Mouse (Mus musculus) neural tube, embryonic 11.5 days (tissue): ENCODE data around the gene Mgea5. TPM values are rescaled to one million over a fixed set of nuclear protein-coding genes. Genes with fewer than 3 reads are reported as not detected.
"Not testable (repeated sequence)": the region's sequence is repeated elsewhere in the genome, so short reads cannot be mapped to it uniquely, and the experiment has no call there.

Experiments
- ATAC-seq: fragments of 200-750 bp; cut with Nextera tagmentation; 2 replicates; pipeline ENCODE4 v1.8.0; 2017; ENCODE audit warnings: moderate number of reproducible peaks, mild to moderate bottlenecking, moderate TSS enrichment, moderate library complexity; ENCODE audit not compliant: insufficient read depth, low FRiP score, low TSS enrichment
- DNase-seq: peaks from one replicate; pipeline ENCODE4 v3.0.0-alpha.2; 2015; ENCODE audit warnings: low spot score
- H3K27ac ChIP-seq: fragments of 300-500 bp; sonication (generic); 2 replicates; pipeline ENCODE4 v1.5.1; 2014; ENCODE audit warnings: low read depth, mild to moderate bottlenecking, low read length
- H3K27me3 ChIP-seq: fragments of 300-500 bp; sonication (generic); 2 replicates; pipeline ENCODE4 v1.6.1; 2014; ENCODE audit warnings: mild to moderate bottlenecking, low read length, mixed read lengths; ENCODE audit not compliant: control insufficient read depth, insufficient read depth
- H3K36me3 ChIP-seq: fragments of 300-500 bp; sonication (generic); 2 replicates; pipeline ENCODE4 v1.6.1; 2014; ENCODE audit warnings: mild to moderate bottlenecking, low read length, moderate library complexity, mixed read lengths; ENCODE audit not compliant: control insufficient read depth, insufficient read depth
- H3K4me1 ChIP-seq: fragments of 300-500 bp; sonication (generic); 2 replicates; pipeline ENCODE4 v1.6.1; 2014; ENCODE audit warnings: low read length, mixed read lengths; ENCODE audit not compliant: control insufficient read depth, insufficient read depth
- H3K4me2 ChIP-seq: fragments of 300-500 bp; sonication (generic); 2 replicates; pipeline ENCODE4 v1.6.1; 2014; ENCODE audit warnings: low read depth, mild to moderate bottlenecking, moderate library complexity
- H3K4me3 ChIP-seq: fragments of 300-500 bp; sonication (generic); 2 replicates; pipeline ENCODE4 v1.5.1; 2014; ENCODE audit warnings: low read depth, low read length
- H3K9ac ChIP-seq: fragments of 300-500 bp; sonication (generic); 2 replicates; pipeline ENCODE4 v1.6.1; 2014; ENCODE audit warnings: mild to moderate bottlenecking, low read length
- H3K9me3 ChIP-seq: fragments of 300-500 bp; sonication (generic); 2 replicates; pipeline ENCODE4 v1.6.1; 2016; ENCODE audit warnings: low read length; ENCODE audit not compliant: control insufficient read depth
- WGBS: fragments of 180-500 bp; shearing (Covaris S2); extraction: QIAGEN DNeasy Blood & Tissue Kit; methylation state at CpG from one replicate; pipeline ENCODE4 v1.1.7; 2014; 5-methylcytosine and 5-hydroxymethylcytosine counted together
- polyA plus RNA-seq: library from polyadenylated mRNA; unstranded; fragments of >200 nt; fragmentation: Nextera tagmentation; extraction: Ambion mirVana; gene quantifications from 2 replicates; pipeline ENCODE4 v1.2.1, GENCODE M21; 2014

The Mgea5 gene
- polyA plus RNA-seq, 1 experiment from 2014 or later, result 65.8 TPM

DNA sequence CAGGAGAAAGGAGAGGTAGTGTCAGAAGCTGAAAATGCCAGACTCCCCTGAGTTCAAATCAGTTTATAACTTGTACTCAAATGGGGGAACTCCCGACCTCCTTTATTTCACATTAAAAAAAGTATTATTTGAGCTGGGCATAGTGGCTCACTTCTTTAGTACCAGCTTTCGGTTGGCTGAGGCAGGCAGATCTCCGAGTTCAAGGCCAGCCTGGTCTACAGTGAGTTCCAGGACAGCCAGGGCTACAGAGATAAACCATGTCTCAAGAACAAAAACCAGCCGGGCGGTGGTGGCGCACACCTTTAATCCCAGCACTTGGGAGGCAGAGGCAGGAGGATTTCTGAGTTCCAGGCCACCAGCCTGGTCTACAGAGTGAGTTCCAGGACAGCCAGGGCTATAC, 22.2 kb upstream of the Mgea5 start:
- H3K4me1 ChIP-seq, H3K27ac ChIP-seq, H3K9ac ChIP-seq, H3K9me3 ChIP-seq, H3K36me3 ChIP-seq, H3K4me3 ChIP-seq, DNase-seq, H3K27me3 ChIP-seq, H3K4me2 ChIP-seq, ATAC-seq: not testable (repeated sequence)
- WGBS, result 94% methylated on average over 6 of the region's 6 CpGs

DNA sequence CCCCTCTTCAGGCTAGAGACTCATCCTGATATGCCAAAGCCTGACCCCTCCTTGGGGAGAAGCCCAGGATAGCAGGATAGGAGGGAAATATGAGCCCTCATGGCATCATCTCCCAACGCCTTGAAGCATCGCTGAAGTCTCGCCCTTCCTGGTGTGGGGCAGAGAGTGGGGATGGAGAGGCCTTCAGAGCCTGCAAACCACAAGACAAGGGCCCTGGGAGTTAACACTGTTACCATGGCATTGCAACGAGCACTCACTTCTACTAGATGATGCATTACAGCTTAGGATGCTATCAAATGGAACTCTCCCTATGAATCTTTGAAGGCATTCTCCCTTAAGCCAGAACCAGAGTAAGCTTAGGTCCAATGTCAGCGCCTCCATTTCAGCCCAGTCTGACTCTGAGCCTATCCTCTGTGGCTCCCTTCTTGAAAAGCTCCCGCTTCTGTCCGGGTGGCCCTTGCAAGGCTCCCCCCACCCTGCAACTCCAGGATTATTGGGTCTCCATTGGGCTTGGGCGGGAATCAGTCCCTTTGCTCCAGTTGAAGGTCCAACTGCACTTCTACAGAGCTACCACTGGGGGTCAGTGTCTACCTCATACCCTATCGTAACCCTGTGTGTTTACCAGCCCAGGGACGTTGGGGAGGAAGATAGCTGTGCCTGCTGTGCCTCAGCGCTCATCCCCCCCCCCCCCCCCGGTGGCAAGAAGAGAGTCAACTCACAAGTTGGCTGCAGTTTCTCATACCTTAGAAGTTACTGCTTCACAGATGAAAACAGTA, 21.1 kb upstream of the Mgea5 start:
- DNase-seq (peak; percentile 37), ATAC-seq (no peak)
- no peak overlapping the region for H3K9ac ChIP-seq
- H3K27me3 ChIP-seq, result no peaks in the 10 kb centered on the region
- H3K9me3 ChIP-seq, result no peaks in the 10 kb centered on the region
- H3K4me1 ChIP-seq, result no peaks in the 10 kb centered on the region
- no peak overlapping the region for H3K4me2 ChIP-seq
- no peaks in the 10 kb centered on the region for H3K36me3 ChIP-seq
- WGBS, result 20% methylated on average over 12 of the region's 12 CpGs
- no peak overlapping the region for H3K27ac ChIP-seq
- no peak overlapping the region for H3K4me3 ChIP-seq

DNA sequence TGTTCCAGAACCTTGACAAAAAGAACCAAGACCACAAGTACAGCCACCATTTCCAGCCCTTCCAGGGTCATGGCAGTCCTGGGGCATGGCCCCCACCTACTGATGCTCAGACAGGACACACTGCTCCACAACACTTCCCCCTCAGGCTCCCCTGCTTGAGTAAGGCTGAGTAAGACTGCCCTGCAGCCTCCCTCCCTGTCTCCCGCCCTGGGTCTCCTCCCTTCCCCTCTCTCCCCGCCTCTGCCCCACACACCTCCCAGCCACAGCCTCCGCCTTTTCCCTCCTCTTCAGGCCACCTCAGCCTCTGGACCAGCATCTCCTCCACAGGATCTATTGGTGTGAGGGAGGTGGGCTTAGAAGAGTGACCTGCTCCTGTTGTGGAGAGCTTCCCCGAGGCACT, 19.8 kb upstream of the Mgea5 start:
- 26% methylated on average over 4 of the region's 4 CpGs for WGBS

DNA sequence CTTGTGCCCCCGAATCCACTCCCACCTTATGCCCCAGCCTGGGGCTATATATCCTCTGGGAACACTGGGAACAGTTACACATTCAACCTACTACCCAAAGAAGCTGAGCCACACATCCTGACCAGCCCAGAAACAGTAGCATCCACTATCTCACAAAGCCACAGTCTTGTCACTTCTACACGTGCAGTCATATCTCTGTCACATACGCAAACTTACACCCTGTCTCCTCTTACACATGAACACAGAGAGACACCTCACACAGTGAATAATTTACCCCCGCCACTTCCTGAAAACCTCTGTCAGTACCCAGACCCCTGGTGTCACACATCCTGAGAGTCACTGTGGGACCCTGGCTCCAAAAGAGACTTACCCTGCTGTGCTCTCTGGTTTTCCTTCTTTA, 19.1 kb upstream of the Mgea5 start:
- H3K9ac ChIP-seq, result no peak overlapping the region
- H3K27ac ChIP-seq, result no peak overlapping the region
- no peak for DNase-seq
- no peaks in the 10 kb centered on the region for H3K36me3 ChIP-seq
- no peak overlapping the region for H3K4me3 ChIP-seq
- no peaks in the 10 kb centered on the region for H3K4me1 ChIP-seq
- WGBS, result 78% methylated on average over 4 of the region's 4 CpGs
- H3K27me3 ChIP-seq, result no peaks in the 10 kb centered on the region
- no peak for ATAC-seq
- H3K4me2 ChIP-seq, result no peak overlapping the region
- no peaks in the 10 kb centered on the region for H3K9me3 ChIP-seq

More for the DNA sequence above, 19.8 kb upstream of the Mgea5 start:
- Histone ChIP-seq H3K27me3 (no peaks in the 10 kb centered on the region), H3K9me3 (no peaks in the 10 kb centered on the region), H3K4me3 (no peak overlapping the region), H3K27ac (no peak overlapping the region), H3K4me2 (no peak overlapping the region), H3K9ac (no peak overlapping the region), H3K4me1 (no peaks in the 10 kb centered on the region), H3K36me3 (no peaks in the 10 kb centered on the region)
- no peak for DNase-seq
- no peak for ATAC-seq

DNA sequence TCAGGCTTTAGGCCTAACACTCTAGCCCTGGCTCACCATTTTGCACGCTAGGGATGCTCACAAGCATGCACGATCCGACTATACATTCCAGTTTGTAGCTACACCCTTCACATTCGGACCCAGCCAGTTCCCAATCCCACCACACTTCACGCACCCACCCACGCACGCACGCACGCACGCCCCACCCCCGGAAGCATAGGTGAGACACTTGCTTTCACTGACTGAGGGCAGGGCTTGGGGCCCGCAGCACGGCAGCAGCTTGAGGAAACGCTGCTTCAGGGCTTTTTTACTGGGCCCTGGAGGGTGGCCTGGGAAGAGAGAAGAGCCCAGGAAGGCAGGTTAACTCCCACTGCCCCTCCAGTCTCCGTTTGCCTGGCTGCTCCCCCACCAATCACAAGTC, 13.2 kb upstream of the Mgea5 start:
- no peaks in the 10 kb centered on the region for H3K27me3 ChIP-seq
- no peaks in the 10 kb centered on the region for H3K36me3 ChIP-seq
- H3K9ac ChIP-seq, result no peak overlapping the region
- no peak overlapping the region for H3K4me2 ChIP-seq
- no peak overlapping the region for H3K4me3 ChIP-seq
- no peaks in the 10 kb centered on the region for H3K4me1 ChIP-seq
- 75% methylated on average over 15 of the region's 15 CpGs for WGBS
- DNase-seq (no peak), ATAC-seq (no peak)
- no peaks in the 10 kb centered on the region for H3K9me3 ChIP-seq
- no peak overlapping the region for H3K27ac ChIP-seq

DNA sequence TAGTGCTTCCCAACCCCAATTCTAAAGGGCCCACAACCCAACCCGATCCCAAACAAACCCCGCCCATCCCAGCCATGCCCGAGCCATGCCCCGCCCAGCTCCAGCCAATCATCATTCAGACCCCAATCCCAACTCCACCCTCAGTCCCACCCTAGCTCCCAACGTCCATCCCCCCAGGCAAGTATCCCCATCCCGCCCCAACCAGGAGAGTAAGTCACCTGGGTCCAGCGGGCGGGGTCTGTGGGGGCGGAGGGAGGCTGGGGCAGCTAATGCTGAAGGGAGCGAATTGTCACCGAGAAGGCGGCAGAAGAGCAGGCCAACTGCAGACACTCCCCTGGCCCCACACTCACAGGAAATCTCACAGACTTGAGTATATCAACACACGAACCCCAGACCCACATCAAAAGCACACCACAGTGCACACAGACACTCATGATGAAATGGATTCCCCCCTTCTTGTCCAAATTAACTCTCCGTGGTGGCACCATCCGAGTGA, 12.5 kb upstream of the Mgea5 start:
- ATAC-seq (no peak), DNase-seq (no peak)
- H3K9ac ChIP-seq, result no peak overlapping the region
- H3K9me3 ChIP-seq, result no peaks in the 10 kb centered on the region
- peak overlapping the region; percentile 34 for H3K4me2 ChIP-seq
- H3K4me1 ChIP-seq, result no peaks in the 10 kb centered on the region
- H3K27me3 ChIP-seq, result no peaks in the 10 kb centered on the region
- H3K36me3 ChIP-seq, result no peaks in the 10 kb centered on the region
- H3K27ac ChIP-seq, result no peak overlapping the region
- H3K4me3 ChIP-seq, result no peak overlapping the region
- WGBS, result 8% methylated on average over 15 of the region's 15 CpGs

DNA sequence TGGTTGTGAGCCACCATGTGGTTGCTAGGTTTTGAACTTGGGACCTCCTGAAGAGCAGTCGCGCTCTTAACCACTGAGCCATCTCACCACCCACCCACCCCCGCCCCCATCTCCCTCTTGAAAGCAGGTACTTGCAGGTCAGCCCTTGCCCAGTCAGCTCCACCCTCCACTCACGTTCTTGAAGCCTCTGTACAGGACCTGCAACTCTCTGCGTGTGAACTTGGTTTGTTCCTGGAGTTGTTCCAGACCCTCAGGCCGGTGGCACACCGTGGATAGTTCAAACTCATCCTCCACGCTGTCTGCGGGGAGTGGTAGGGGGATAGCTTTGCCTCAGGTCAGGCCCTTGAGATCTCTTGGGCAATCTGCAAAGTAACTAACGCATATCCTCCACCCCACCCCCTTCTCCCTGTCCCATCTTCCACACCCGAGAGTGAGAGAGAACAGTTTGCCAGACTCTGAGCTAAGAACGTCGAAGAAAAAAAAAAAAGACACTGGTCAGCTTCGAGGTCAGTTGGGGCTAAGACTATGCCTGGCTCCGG, 11.8 kb upstream of the Mgea5 start:
- ATAC-seq, result no peak
- Histone ChIP-seq H3K9me3 (no peaks in the 10 kb centered on the region), H3K36me3 (no peaks in the 10 kb centered on the region), H3K27ac (no peak overlapping the region), H3K4me3 (no peak overlapping the region), H3K27me3 (no peaks in the 10 kb centered on the region), H3K4me2 (peak overlapping the region; percentile 34), H3K4me1 (no peaks in the 10 kb centered on the region), H3K9ac (no peak overlapping the region)
- WGBS, result 33% methylated on average over 15 of the region's 15 CpGs
- DNase-seq, result no peak

DNA sequence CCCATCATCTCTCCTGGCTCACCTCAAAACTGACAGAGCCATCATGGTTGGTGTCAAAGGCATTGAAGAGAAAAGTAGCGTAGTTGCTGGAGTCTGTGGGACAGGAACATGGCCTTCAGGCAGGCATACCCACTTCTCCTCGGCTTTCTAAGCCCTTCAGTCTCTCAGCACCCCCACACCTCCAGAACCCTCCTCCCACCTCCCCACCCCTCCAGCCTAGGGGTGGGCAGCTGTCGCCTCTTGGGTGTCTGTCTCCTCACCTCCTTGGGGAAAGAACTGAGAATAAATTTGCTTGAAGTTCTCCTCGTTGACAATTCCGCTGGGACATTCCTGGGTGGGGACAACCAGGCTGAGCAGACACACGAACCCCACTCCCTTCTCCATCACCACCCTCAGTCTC, 11.1 kb upstream of the Mgea5 start:
- H3K4me1 ChIP-seq, result no peaks in the 10 kb centered on the region

DNA sequence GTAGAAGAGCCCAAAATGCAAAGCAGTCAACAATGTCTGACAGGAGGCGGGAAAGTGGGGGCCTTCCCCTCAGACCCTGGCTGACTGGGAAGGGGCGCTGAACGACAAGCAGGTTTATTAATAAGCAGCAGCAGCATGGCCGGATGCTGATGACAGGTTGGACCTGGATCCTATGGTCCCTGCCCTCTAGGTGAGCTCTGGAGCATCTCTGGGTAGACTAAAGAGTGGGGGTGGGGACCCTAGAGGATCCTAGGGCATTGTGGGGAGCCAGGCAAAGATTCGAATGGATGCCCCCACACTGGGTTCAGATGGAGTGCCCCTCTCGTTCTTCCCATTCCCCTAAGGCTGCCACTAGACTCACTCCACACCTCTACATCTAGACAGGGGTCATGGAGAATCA, 8.8 kb upstream of the Mgea5 start:
- ATAC-seq (no peak), DNase-seq (no peak)
- H3K4me3 ChIP-seq, result no peak overlapping the region
- H3K4me2 ChIP-seq, result no peak overlapping the region
- 88% methylated on average over 6 of the region's 6 CpGs for WGBS
- H3K9me3 ChIP-seq, result no peaks in the 10 kb centered on the region
- H3K4me1 ChIP-seq, result no peaks in the 10 kb centered on the region
- no peak overlapping the region for H3K27ac ChIP-seq
- no peaks in the 10 kb centered on the region for H3K36me3 ChIP-seq
- no peaks in the 10 kb centered on the region for H3K27me3 ChIP-seq
- H3K9ac ChIP-seq, result no peak overlapping the region

More for the DNA sequence above, 11.1 kb upstream of the Mgea5 start:
- Histone ChIP-seq H3K4me3 (no peak overlapping the region), H3K27ac (no peak overlapping the region), H3K36me3 (no peaks in the 10 kb centered on the region), H3K4me2 (no peak overlapping the region), H3K9me3 (no peaks in the 10 kb centered on the region), H3K27me3 (no peaks in the 10 kb centered on the region), H3K9ac (no peak overlapping the region)
- no peak for ATAC-seq
- WGBS, result 67% methylated on average over 6 of the region's 6 CpGs
- no peak for DNase-seq
